Mouse (Mus musculus) stomach, embryonic 14.5 days (tissue): ENCODE measurements around the gene Erc2. TPM values are rescaled to one million over a fixed set of nuclear protein-coding genes. Genes with fewer than 3 reads are reported as not detected.

Experiments used
- ATAC-seq: fragments of 200-750 bp; cut with Nextera tagmentation; 2 replicates; pipeline ENCODE4 v1.8.0; 2017; ENCODE audit warnings: low read depth, moderate TSS enrichment; ENCODE audit not compliant: insufficient number of reproducible peaks, insufficient read depth, low FRiP score
- H3K27ac ChIP-seq: fragments of 300-500 bp; sonication (generic); 2 replicates; pipeline ENCODE4 v1.5.1; 2014; ENCODE audit warnings: mild to moderate bottlenecking, low read length, moderate library complexity, mixed read lengths
- H3K27me3 ChIP-seq: fragments of 300-500 bp; sonication (generic); 2 replicates; pipeline ENCODE4 v1.6.1; 2014; ENCODE audit warnings: low read length, control low read depth, mixed read lengths; ENCODE audit not compliant: control insufficient read depth, insufficient read depth
- H3K36me3 ChIP-seq: fragments of 300-500 bp; sonication (generic); 2 replicates; pipeline ENCODE4 v1.6.1; 2014; ENCODE audit warnings: mild to moderate bottlenecking, control low read depth, low read length, moderate library complexity, mixed read lengths; ENCODE audit not compliant: control insufficient read depth, insufficient read depth
- H3K4me1 ChIP-seq: fragments of 300-500 bp; sonication (generic); 2 replicates; pipeline ENCODE4 v1.6.1; 2014; ENCODE audit warnings: low read length, control low read depth, mixed read lengths; ENCODE audit not compliant: control insufficient read depth, insufficient read depth
- H3K4me2 ChIP-seq: fragments of 300-500 bp; sonication (generic); replicated peaks from 2 replicates; pipeline ENCODE4 v1.6.1; 2014; ENCODE audit warnings: low read depth, low read length, control low read depth
- H3K4me3 ChIP-seq: fragments of 300-500 bp; sonication (generic); 2 replicates; pipeline ENCODE4 v1.5.1; 2014; ENCODE audit warnings: low read depth, low read length, control low read depth
- H3K9ac ChIP-seq: fragments of 300-500 bp; sonication (generic); replicated peaks from 2 replicates; pipeline ENCODE4 v1.6.1; 2014; ENCODE audit warnings: low read depth, mild to moderate bottlenecking, control low read depth, low read length, moderate library complexity, mixed read lengths
- H3K9me3 ChIP-seq: fragments of 300-500 bp; sonication (generic); 2 replicates; pipeline ENCODE4 v1.6.1; 2016; ENCODE audit warnings: low read depth, low read length, control low read depth; ENCODE audit not compliant: control insufficient read depth
- WGBS: fragments of 180-500 bp; shearing (Covaris S2); extraction: QIAGEN DNeasy Blood & Tissue Kit; methylation state at CpG from one replicate; pipeline ENCODE4 v1.1.7; 2014; 5-methylcytosine and 5-hydroxymethylcytosine counted together
- polyA plus RNA-seq: library from polyadenylated mRNA; unstranded; fragments of >200 nt; fragmentation: Nextera tagmentation; extraction: Ambion mirVana; gene quantifications from 2 replicates; pipeline ENCODE4 v1.2.1, GENCODE M21; 2014

Gene Erc2
- polyA plus RNA-seq, 1 experiment from 2014 or later: 7.7 TPM

- ATAC-seq: no peak
- no peaks in the 10 kb centered on the region for H3K36me3 ChIP-seq
- no peak overlapping the region for H3K4me3 ChIP-seq
- H3K9me3 ChIP-seq: no peaks in the 10 kb centered on the region
- no peak overlapping the region for H3K9ac ChIP-seq
- H3K27me3 ChIP-seq: no peaks in the 10 kb centered on the region
- H3K27ac ChIP-seq: no peak overlapping the region
- H3K4me1 ChIP-seq: no peaks in the 10 kb centered on the region
- 83% methylated on average over 6 of the region's 6 CpGs for WGBS
- H3K4me2 ChIP-seq: no peak overlapping the region
These were observed 351.5 kb downstream of the Erc2 start for GRCm38 (mm10) chr14:27973701-27974100.

GRCm38 (mm10) chr14:27975661-27976060 is 353.4 kb downstream of the Erc2 start:
- Histone ChIP-seq H3K9ac (no peak overlapping the region), H3K27ac (no peak overlapping the region), H3K4me3 (no peak overlapping the region), H3K4me1 (no peaks in the 10 kb centered on the region), H3K9me3 (no peaks in the 10 kb centered on the region), H3K36me3 (no peaks in the 10 kb centered on the region), H3K4me2 (no peak overlapping the region), H3K27me3 (no peaks in the 10 kb centered on the region)
- no peak for ATAC-seq
- 74% methylated on average over 1 of the region's 1 CpGs for WGBS

DNA sequence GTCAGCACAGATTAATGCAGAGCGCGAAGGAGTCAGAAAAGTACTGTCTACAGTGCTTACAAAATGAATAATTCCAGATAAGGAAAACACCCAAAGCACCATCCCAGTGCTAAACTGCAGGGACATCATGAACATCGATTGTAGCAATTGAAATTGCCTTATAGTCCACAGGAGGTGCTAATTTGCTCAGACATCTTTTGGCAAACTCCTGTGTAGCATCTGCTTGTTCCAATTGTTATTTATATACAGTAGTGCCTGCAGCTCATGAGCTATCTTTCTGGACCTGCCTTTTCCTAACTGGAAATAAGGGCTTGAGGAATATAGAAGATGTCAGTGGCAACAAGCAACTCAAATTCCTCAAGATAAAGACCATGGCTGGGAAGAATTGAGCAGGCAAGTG is 362.5 kb downstream of the Erc2 start:
- Histone ChIP-seq H3K9me3 (no peaks in the 10 kb centered on the region), H3K4me1 (no peaks in the 10 kb centered on the region), H3K4me2 (no peak overlapping the region), H3K9ac (no peak overlapping the region), H3K27ac (no peak overlapping the region), H3K4me3 (no peak overlapping the region), H3K36me3 (no peaks in the 10 kb centered on the region), H3K27me3 (no peaks in the 10 kb centered on the region)
- 80% methylated on average over 3 of the region's 3 CpGs for WGBS
- no peak for ATAC-seq

DNA sequence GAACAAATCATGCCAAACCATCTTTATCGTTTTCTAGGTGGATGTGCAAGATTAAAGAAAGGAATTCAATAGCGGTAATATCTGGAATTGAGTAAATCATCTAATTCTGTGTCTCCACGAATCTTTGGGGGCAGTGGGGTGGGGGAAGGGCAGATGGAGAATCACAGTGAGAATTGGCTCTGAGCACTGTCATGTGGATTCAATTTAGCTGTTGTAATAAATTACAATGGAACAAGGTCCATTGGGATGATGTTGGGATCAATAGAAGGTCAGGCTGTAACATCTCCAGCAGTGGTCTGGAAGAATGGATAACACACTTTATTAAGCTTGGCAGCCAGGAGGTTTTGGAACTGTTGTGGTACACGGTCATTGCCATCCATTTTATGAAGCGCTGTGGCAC is 363.0 kb downstream of the Erc2 start:
- no peaks in the 10 kb centered on the region for H3K27me3 ChIP-seq
- H3K9me3 ChIP-seq: no peaks in the 10 kb centered on the region
- H3K27ac ChIP-seq: no peak overlapping the region
- H3K4me1 ChIP-seq: no peaks in the 10 kb centered on the region
- H3K36me3 ChIP-seq: no peaks in the 10 kb centered on the region
- H3K4me3 ChIP-seq: no peak overlapping the region
- H3K9ac ChIP-seq: no peak overlapping the region
- 83% methylated on average over 5 of the region's 5 CpGs for WGBS
- no peak for ATAC-seq
- no peak overlapping the region for H3K4me2 ChIP-seq

DNA sequence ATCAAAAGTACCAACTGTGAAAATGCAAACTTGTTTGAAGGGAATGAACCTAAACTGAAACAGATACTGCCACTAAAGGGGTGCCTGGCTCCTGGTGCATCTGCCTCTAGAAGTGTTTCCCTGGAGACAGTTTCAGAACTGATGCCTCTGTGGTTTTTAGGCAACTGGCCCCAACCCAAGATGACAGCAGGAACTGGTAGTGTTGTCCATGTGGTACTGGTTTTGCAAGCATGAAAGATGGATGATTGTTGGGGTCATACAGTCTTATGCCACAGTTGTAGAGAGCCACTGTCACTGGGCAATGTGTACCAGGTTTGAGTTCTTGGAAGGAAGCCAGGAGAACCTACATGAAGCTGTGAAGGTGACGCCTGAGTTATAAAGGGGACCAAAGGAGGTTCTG is 365.2 kb downstream of the Erc2 start:
- Histone ChIP-seq H3K27ac (no peak overlapping the region), H3K9ac (no peak overlapping the region), H3K4me2 (no peak overlapping the region), H3K4me1 (no peaks in the 10 kb centered on the region), H3K36me3 (no peaks in the 10 kb centered on the region), H3K27me3 (no peaks in the 10 kb centered on the region), H3K4me3 (no peak overlapping the region), H3K9me3 (no peaks in the 10 kb centered on the region)
- ATAC-seq: no peak
- 89% methylated on average over 1 of the region's 1 CpGs for WGBS

DNA sequence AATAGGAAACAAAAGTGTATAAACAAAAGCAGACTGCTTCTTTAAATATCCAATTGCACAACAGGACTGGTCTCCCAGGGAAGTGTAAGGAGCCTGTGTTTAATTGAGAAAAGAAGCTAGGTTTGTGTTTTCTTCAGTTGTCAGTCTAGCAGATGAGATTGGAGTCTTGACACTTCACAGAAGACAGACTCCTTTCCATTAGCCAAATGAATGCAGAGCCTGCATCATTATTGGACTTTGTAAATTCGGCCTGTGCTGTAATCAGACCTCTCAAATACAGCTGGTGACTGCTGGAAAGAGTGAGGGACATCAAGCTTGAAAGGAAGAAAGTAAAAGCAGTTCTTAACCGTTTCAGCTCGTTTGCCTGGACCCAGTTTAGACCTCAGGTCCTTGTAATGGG is 376.3 kb downstream of the Erc2 start:
- Histone ChIP-seq H3K4me2 (no peak overlapping the region), H3K27ac (no peak overlapping the region), H3K36me3 (no peaks in the 10 kb centered on the region), H3K27me3 (no peaks in the 10 kb centered on the region), H3K4me1 (no peaks in the 10 kb centered on the region), H3K4me3 (no peak overlapping the region), H3K9me3 (no peaks in the 10 kb centered on the region), H3K9ac (no peak overlapping the region)
- no peak for ATAC-seq
- WGBS: 48% methylated on average over 3 of the region's 3 CpGs

DNA sequence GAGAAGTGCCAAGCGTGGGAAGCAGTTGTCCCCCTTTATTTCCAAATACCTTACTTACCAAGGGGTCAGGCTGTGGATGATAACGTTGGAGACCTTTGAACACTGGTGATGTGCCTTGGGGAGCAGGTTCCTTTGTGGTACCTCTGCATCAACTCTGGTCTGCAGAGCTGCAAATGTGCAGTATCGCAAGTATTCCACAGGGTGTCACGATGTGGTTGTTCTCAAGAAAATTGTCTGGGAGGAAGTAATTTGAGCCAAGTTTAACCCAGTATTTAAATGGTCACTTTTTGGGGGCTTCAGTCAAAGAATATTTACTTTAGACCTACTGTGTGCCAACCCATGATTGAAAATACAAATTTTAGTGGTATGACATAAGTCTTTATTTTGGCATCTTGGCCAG is 381.8 kb downstream of the Erc2 start:
- Histone ChIP-seq H3K9ac (no peak overlapping the region), H3K27ac (no peak overlapping the region), H3K36me3 (no peaks in the 10 kb centered on the region), H3K4me1 (no peaks in the 10 kb centered on the region), H3K9me3 (no peaks in the 10 kb centered on the region), H3K4me2 (no peak overlapping the region), H3K4me3 (no peak overlapping the region), H3K27me3 (no peaks in the 10 kb centered on the region)
- WGBS: 41% methylated on average over 4 of the region's 4 CpGs
- no peak for ATAC-seq

DNA sequence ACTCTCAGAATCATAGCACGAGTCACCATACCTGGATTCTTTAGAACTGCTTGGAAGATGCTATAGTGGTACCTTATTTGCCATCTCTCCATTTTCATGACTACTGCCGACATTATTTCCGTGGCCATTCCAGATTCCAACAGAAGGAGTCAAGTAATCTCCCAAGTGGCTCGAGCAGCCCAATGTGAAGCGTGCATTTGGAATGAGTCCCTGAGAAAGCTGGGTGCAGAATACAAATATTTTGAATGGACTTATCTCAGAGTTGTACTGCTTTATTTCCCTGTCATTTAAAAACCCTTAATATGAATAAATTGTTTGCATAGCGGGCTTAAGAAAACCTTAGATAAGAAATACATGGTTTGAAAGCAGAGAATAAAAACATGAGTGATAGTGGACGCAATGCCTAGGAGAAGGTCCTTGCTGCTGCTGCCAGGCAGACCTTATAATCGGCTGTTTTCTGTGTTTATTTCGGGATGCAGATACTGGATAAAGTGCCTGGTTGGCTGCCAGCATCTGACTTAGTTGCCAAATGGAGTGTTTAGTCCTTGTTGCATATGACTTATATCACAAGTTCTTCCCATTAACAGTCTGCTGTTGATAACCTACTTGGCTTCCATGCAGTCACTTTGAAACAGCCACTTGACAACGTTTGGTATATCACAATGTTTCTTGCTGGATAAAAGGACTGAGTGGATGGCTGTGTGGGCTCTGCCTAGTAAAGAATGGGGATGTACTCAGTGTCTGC is 388.5 kb downstream of the Erc2 start:
- no peaks in the 10 kb centered on the region for H3K36me3 ChIP-seq
- no peak overlapping the region for H3K27ac ChIP-seq
- no peaks in the 10 kb centered on the region for H3K27me3 ChIP-seq
- no peaks in the 10 kb centered on the region for H3K9me3 ChIP-seq
- no peak overlapping the region for H3K9ac ChIP-seq
- H3K4me2 ChIP-seq: no peak overlapping the region
- no peak for ATAC-seq
- H3K4me3 ChIP-seq: no peak overlapping the region
- H3K4me1 ChIP-seq: no peaks in the 10 kb centered on the region
- WGBS: 52% methylated on average over 10 of the region's 10 CpGs

DNA sequence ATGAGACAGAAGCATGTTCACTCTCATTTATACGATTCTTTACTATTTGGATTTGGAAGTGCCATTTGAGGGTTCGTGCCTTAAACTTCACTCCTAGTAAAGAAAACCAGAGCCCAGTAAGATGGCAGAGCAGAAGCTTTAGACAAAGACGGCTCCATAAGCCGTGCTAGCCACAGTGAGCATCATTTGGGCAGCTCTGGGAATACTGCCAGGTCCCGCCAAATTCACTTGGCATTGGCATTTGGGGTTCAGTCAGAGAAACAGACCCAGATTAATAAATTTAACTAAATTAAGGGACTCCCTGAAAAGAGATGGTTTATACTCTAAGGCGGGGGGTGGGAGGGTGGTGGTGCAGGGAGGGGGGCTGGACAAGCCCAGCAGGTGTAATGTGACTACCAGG is 401.0 kb downstream of the Erc2 start:
- no peaks in the 10 kb centered on the region for H3K9me3 ChIP-seq
- no peaks in the 10 kb centered on the region for H3K27me3 ChIP-seq
- no peak overlapping the region for H3K9ac ChIP-seq
- no peaks in the 10 kb centered on the region for H3K36me3 ChIP-seq
- WGBS: 79% methylated on average over 6 of the region's 6 CpGs
- no peak for ATAC-seq
- no peak overlapping the region for H3K4me3 ChIP-seq
- H3K27ac ChIP-seq: no peak overlapping the region
- H3K4me2 ChIP-seq: no peak overlapping the region
- no peaks in the 10 kb centered on the region for H3K4me1 ChIP-seq
